17 mouse cellular contexts compared by ENCODE assay signal in genomic region chr15:96407151-96407550, GRCm38 (mm10).
"Had no signal": no experiment of that assay in that cellular context is flagged by ENCODE, and none has a peak within 500 bp of the region (broad histone marks: within the 10 kb centered on the region; RNA-seq: fewer than 3 reads in every experiment).

No protein-coding gene starts in this region.

- H3K4me2 ChIP-seq: liver, embryonic 13.5 days; midbrain, embryonic 11.5 days; neural tube, embryonic 12.5 days; neural tube, embryonic 15.5 days; stomach, embryonic 15.5 days had no signal

- H3K27ac ChIP-seq: layer of hippocampus, adult 2 months; liver, embryonic 13.5 days; neural tube, embryonic 12.5 days; neural tube, embryonic 15.5 days; stomach, embryonic 15.5 days had no signal

- DNase-seq: kidney, adult 9 months; kidney, postnatal 25 days; layer of hippocampus, adult 9-11 months; liver, embryonic 13.5 days; lung, adult 2 months; lung, postnatal 14 days; lung, postnatal 4 days; midbrain, embryonic 14.5 days; right cerebral cortex, adult 18-20 months; right cerebral cortex, postnatal 14 days; spleen, adult 18-20 months; thymus, postnatal 25 days had no signal

- H3K4me3 ChIP-seq: layer of hippocampus, adult 2 months; liver, embryonic 13.5 days; neural tube, embryonic 12.5 days; neural tube, embryonic 15.5 days; stomach, embryonic 15.5 days had no signal

- H3K9ac ChIP-seq: liver, embryonic 13.5 days; neural tube, embryonic 12.5 days; neural tube, embryonic 15.5 days; stomach, embryonic 15.5 days had no signal

- H3K27me3 ChIP-seq: liver, embryonic 13.5 days; neural tube, embryonic 12.5 days; neural tube, embryonic 15.5 days; stomach, embryonic 15.5 days had no signal

- H3K4me1 ChIP-seq: liver, embryonic 13.5 days; neural tube, embryonic 12.5 days; neural tube, embryonic 15.5 days; stomach, embryonic 15.5 days had no signal

- H3K9me3 ChIP-seq: liver, embryonic 13.5 days; neural tube, embryonic 12.5 days; neural tube, embryonic 15.5 days; stomach, embryonic 15.5 days had no signal
